Mouse (Mus musculus): ENCODE data around the gene Fcrl6. TPM values are rescaled to one million over a fixed set of nuclear protein-coding genes. Genes with fewer than 3 reads are reported as not detected.

Gene Fcrl6
- not detected for total RNA-seq (2021)
- long read RNA-seq, experiment 1: 0 reads
- long read RNA-seq, experiment 2: 0 reads

- no peak for DNase-seq
These were observed at the start of gene Fcrl6 for GRCm38 (mm10) chr1:172602326-172602725. Gene Fcrl6, minus strand, starts transcription at chr1:172602551.

GRCm38 (mm10) chr1:172651288-172651987 is 49.1 kb upstream of the Fcrl6 start:
- no peak for DNase-seq

GRCm38 (mm10) chr1:172650519-172651287 is 48.4 kb upstream of the Fcrl6 start:
- DNase-seq: peak; percentile 40 to 75

- DNase-seq: no peak
These were observed 47.0 kb upstream of the Fcrl6 start for GRCm38 (mm10) chr1:172649396-172649795.

GRCm38 (mm10) chr1:172647236-172647635 is 44.9 kb upstream of the Fcrl6 start:
- no peak for DNase-seq

GRCm38 (mm10) chr1:172638781-172639180 is 36.4 kb upstream of the Fcrl6 start:
- no peak for DNase-seq

- DNase-seq: no peak
These were observed 35.5 kb upstream of the Fcrl6 start for GRCm38 (mm10) chr1:172637801-172638200.

GRCm38 (mm10) chr1:172636266-172636665 is 33.9 kb upstream of the Fcrl6 start:
- no peak for DNase-seq

- no peak for DNase-seq
These were observed 32.9 kb upstream of the Fcrl6 start for GRCm38 (mm10) chr1:172635258-172635657.

GRCm38 (mm10) chr1:172634136-172634535 is 31.8 kb upstream of the Fcrl6 start:
- no peak for DNase-seq

- peak; percentile 98 to 99 for DNase-seq
These were observed 30.3 kb upstream of the Fcrl6 start, which contains the start of gene Dusp23 for GRCm38 (mm10) chr1:172632451-172633326. Gene Dusp23, minus strand, starts transcription at chr1:172632962.

- DNase-seq: no peak
These were observed 29.4 kb upstream of the Fcrl6 start for GRCm38 (mm10) chr1:172631721-172632120.

GRCm38 (mm10) chr1:172629831-172630230 is 27.5 kb upstream of the Fcrl6 start:
- no peak for DNase-seq

- no peak for DNase-seq
These were observed 24.0 kb upstream of the Fcrl6 start for GRCm38 (mm10) chr1:172626306-172626705.

GRCm38 (mm10) chr1:172624081-172624480 is 21.7 kb upstream of the Fcrl6 start:
- DNase-seq: no peak

GRCm38 (mm10) chr1:172623599-172623998 is 21.2 kb upstream of the Fcrl6 start:
- no peak for DNase-seq

- peak; percentile 82 to 87 for DNase-seq
These were observed 16.9 kb upstream of the Fcrl6 start for GRCm38 (mm10) chr1:172619235-172619634.

GRCm38 (mm10) chr1:172618141-172618540 is 15.8 kb upstream of the Fcrl6 start:
- DNase-seq: no peak

- DNase-seq: no peak
These were observed 15.2 kb upstream of the Fcrl6 start for GRCm38 (mm10) chr1:172617365-172618076.

- no peak for DNase-seq
These were observed 14.4 kb upstream of the Fcrl6 start for GRCm38 (mm10) chr1:172616537-172617300.

GRCm38 (mm10) chr1:172615412-172615811 is 13.1 kb upstream of the Fcrl6 start:
- no peak for DNase-seq
